Mouse (Mus musculus) layer of hippocampus, adult 9-10 months (tissue): Measurements from ENCODE around the gene Pnldc1.

Experiments
- DNase-seq: peaks from one replicate; pipeline ENCODE4 v3.0.0; 2022; ENCODE audit warnings: low spot score

The Pnldc1 gene

GRCm38 (mm10) chr17:12857395-12857794 is 52.6 kb downstream of the Pnldc1 start:
- DNase-seq = no peak

- DNase-seq = no peak
These were observed 55.6 kb downstream of the Pnldc1 start for GRCm38 (mm10) chr17:12854386-12854785.

GRCm38 (mm10) chr17:12853821-12854220 is 56.2 kb downstream of the Pnldc1 start:
- DNase-seq = no peak

GRCm38 (mm10) chr17:12851689-12852088 is 58.3 kb downstream of the Pnldc1 start:
- DNase-seq = peak; percentile 52

GRCm38 (mm10) chr17:12849778-12850382 is 60.1 kb downstream of the Pnldc1 start:
- DNase-seq = no peak

GRCm38 (mm10) chr17:12847736-12848135 is 62.3 kb downstream of the Pnldc1 start:
- no peak for DNase-seq

GRCm38 (mm10) chr17:12846474-12846873 is 63.6 kb downstream of the Pnldc1 start:
- no peak for DNase-seq

GRCm38 (mm10) chr17:12845862-12846261 is 64.2 kb downstream of the Pnldc1 start:
- DNase-seq = no peak

GRCm38 (mm10) chr17:12844540-12844939 is 65.5 kb downstream of the Pnldc1 start:
- no peak for DNase-seq

GRCm38 (mm10) chr17:12843826-12844225 is 66.2 kb downstream of the Pnldc1 start:
- no peak for DNase-seq

- DNase-seq = peak; percentile 71
These were observed 70.4 kb downstream of the Pnldc1 start for GRCm38 (mm10) chr17:12839475-12840267.
